8 mouse cellular contexts compared by ENCODE assay signal in the genomic region with DNA sequence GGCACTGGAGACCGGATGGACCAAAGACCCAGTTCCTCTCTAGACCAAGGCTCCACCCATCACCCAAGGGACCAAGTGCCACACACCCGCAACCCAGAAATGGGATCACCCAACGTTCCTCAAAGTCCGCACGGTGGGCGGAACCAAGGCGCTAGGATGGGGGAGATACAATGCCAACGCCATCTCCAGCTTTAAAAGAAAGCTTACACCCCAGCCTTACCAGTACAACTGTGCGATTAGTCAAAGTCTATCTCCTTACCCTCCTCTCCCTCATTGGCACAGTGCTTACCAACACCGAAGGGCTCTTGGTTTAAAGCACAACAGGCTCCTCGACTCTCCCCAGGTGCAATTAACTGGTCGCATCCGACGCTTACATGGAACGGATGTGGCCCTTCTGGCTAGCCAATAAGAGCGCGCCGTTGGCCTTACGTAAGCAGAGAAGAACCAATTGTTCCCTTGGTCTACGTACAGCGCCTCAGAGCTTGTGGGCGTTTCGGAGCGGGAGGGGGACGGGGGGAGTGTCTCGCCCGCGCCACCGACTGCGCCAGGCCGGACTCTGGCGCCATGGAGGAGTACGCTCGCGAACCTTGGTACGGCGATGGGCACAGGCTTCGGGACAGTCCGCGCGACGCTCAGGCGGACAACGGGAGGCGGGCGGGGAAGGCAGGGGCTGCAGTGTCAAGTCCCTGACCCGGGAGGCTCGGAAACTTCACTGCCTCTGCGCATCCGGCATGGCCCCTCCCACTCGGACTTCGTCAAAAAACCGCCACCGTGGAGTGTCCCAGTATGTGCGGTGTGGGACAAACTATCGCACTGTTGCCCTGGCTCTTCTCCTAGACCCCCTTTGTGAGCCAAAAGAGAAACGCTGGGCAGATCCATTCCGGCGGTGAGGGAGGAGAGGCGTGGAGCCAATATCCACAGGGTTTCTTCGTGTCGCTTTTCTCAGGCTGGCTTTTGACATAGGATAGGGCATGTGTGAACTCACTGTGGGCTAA. TPM values are rescaled to one million over a fixed set of nuclear protein-coding genes. Genes with fewer than 3 reads are reported as not detected.
DNase-seq lines count a peak whose midpoint lies in the region; ATAC-seq and TF ChIP-seq lines count a peak whose summit lies in the region.

Pqbp1 (minus strand) TSS at position 390 of the 995 bp plus-strand sequence.
Timm17b (plus strand) TSS at position 478 of the 995 bp plus-strand sequence.

- TF ChIP-seq EP300 in heart, postnatal 0 days (IDR thresholded peaks at IDR 0.05; ENCODE audit: low read depth) = peak; percentile 48; the same call in 1 of the 2 replicates

- H3K4me1 ChIP-seq in E14TG2a.4 (replicated peaks; ENCODE audit: low read depth, low read length) = peaks cover 3% of the 10 kb centered on the region; the same call in 1 of the 2 replicates
- H3K4me1 ChIP-seq in forebrain, embryonic 12.5 days = peaks cover 10% of the 10 kb centered on the region
- H3K4me1 ChIP-seq in heart, postnatal 0 days (ENCODE audit: control insufficient read depth, insufficient read depth) = no peaks in the 10 kb centered on the region
- H3K4me1 ChIP-seq in liver, embryonic 16.5 days (ENCODE audit: control insufficient read depth, low read depth, low read length) = peaks cover 4% of the 10 kb centered on the region
- peaks cover 16% of the 10 kb centered on the region for H3K4me1 ChIP-seq in neural tube, embryonic 13.5 days (replicated peaks)
- H3K4me1 ChIP-seq in testis, adult 2 months (ENCODE audit: control insufficient read depth, insufficient read depth, low read length) = no peaks in the 10 kb centered on the region; the same call in 1 of the 2 replicates

- peak; percentile 87 for DNase-seq in c-Kit-positive CD71-positive TER-119-positive erythroid progenitor cells, embryonic 14.5 days (ENCODE audit: low spot score)
- peak; percentile 89 for DNase-seq in heart, postnatal 0 days (ENCODE audit: low spot score)
- DNase-seq in kidney, postnatal 4 days = peak; percentile 88 to 94

- H3K27ac ChIP-seq in forebrain, embryonic 12.5 days = peak within 1 kb of the TSS; percentile 86
- peak within 1 kb of the TSS; percentile 88 for H3K27ac ChIP-seq in heart, postnatal 0 days (ENCODE audit: low read depth)
- H3K27ac ChIP-seq in liver, embryonic 16.5 days (ENCODE audit: low read length) = peak within 1 kb of the TSS; percentile 87
- peak within 1 kb of the TSS; percentile 89 for H3K27ac ChIP-seq in neural tube, embryonic 13.5 days (replicated peaks)
- H3K27ac ChIP-seq in testis, adult 2 months (ENCODE audit: control insufficient read depth, insufficient read depth, low read depth, low read length) = peak within 1 kb of the TSS; percentile 95

- H3K9me3 ChIP-seq in E14TG2a.4 (ENCODE audit: low read length) = no peaks in the 10 kb centered on the region
- no peaks in the 10 kb centered on the region for H3K9me3 ChIP-seq in forebrain, embryonic 12.5 days
- no peaks in the 10 kb centered on the region for H3K9me3 ChIP-seq in heart, postnatal 0 days (replicated peaks; ENCODE audit: control insufficient read depth, low read length)
- H3K9me3 ChIP-seq in liver, embryonic 16.5 days (replicated peaks; ENCODE audit: control insufficient read depth, low read length) = no peaks in the 10 kb centered on the region
- no peaks in the 10 kb centered on the region for H3K9me3 ChIP-seq in neural tube, embryonic 13.5 days

- H3K4me2 ChIP-seq in forebrain, embryonic 12.5 days = peak within 1 kb of the TSS; percentile 58
- H3K4me2 ChIP-seq in heart, postnatal 0 days (ENCODE audit: low read depth, low read length) = peak within 1 kb of the TSS; percentile 69
- H3K4me2 ChIP-seq in liver, embryonic 16.5 days (ENCODE audit: low read depth, low read length) = peak within 1 kb of the TSS; percentile 84
- H3K4me2 ChIP-seq in neural tube, embryonic 13.5 days = peak within 1 kb of the TSS; percentile 60

- TF ChIP-seq POLR2A in testis, adult 2 months (IDR thresholded peaks at IDR 0.05; ENCODE audit: control insufficient read depth, low read depth, low read length) = peak; percentile 55

- WGBS in forebrain, embryonic 12.5 days = 16% methylated on average over 62 of the region's 62 CpGs
- WGBS in heart, postnatal 0 days = 15% methylated on average over 47 of the region's 62 CpGs
- WGBS in liver, embryonic 16.5 days (ENCODE audit: insufficient replicate concordance) = 12% methylated on average over 58 of the region's 62 CpGs
- 21% methylated on average over 62 of the region's 62 CpGs for WGBS in neural tube, embryonic 13.5 days

- peaks cover 37% of the 10 kb centered on the region for H3K36me3 ChIP-seq in E14TG2a.4 (ENCODE audit: insufficient read depth, low read length)
- H3K36me3 ChIP-seq in forebrain, embryonic 12.5 days (replicated peaks) = peaks cover 21% of the 10 kb centered on the region
- peaks cover 14% of the 10 kb centered on the region; the same call in 1 of the 2 replicates for H3K36me3 ChIP-seq in heart, postnatal 0 days (replicated peaks; ENCODE audit: control insufficient read depth, insufficient read depth, low read length)
- peaks cover 3% of the 10 kb centered on the region for H3K36me3 ChIP-seq in liver, embryonic 16.5 days (ENCODE audit: control insufficient read depth, insufficient read depth)
- H3K36me3 ChIP-seq in neural tube, embryonic 13.5 days = peaks cover 19% of the 10 kb centered on the region
- no peaks in the 10 kb centered on the region for H3K36me3 ChIP-seq in testis, adult 2 months (ENCODE audit: control insufficient read depth, insufficient read depth, low read length)

- H3K9ac ChIP-seq in forebrain, embryonic 12.5 days = peak within 1 kb of the TSS; percentile 56
- H3K9ac ChIP-seq in heart, postnatal 0 days (replicated peaks; ENCODE audit: low read depth, low read length) = peak within 1 kb of the TSS; percentile 55
- peak within 1 kb of the TSS; percentile 74 for H3K9ac ChIP-seq in liver, embryonic 16.5 days (ENCODE audit: low read depth, low read length)
- H3K9ac ChIP-seq in neural tube, embryonic 13.5 days = peak within 1 kb of the TSS; percentile 73

- TF ChIP-seq CTCF in E14TG2a.4 (conservative IDR thresholded peaks at IDR 0.05; ENCODE audit: low read length) = no peak
- no peak for TF ChIP-seq CTCF in heart, postnatal 0 days (IDR thresholded peaks at IDR 0.05; ENCODE audit: low read depth)
- TF ChIP-seq CTCF in testis, adult 2 months (IDR thresholded peaks at IDR 0.05; ENCODE audit: control insufficient read depth, insufficient read depth, insufficient replicate concordance, low read depth, low read length) = no peak

- peak; percentile 99 for ATAC-seq in forebrain, embryonic 12.5 days (ENCODE audit: low FRiP score)
- peak; percentile 98 for ATAC-seq in heart, postnatal 0 days (ENCODE audit: insufficient read depth, low read depth)
- peak; percentile 99 for ATAC-seq in liver, embryonic 16.5 days (ENCODE audit: low read depth)
- peak; percentile 99 for ATAC-seq in neural tube, embryonic 13.5 days (ENCODE audit: low read depth)

- H3K4me3 ChIP-seq in E14TG2a.4 (replicated peaks; ENCODE audit: low read length) = peak within 1 kb of the TSS; percentile 86
- H3K4me3 ChIP-seq in forebrain, embryonic 12.5 days (replicated peaks) = peak within 1 kb of the TSS; percentile 57
- peak within 1 kb of the TSS; percentile 67 for H3K4me3 ChIP-seq in heart, postnatal 0 days (ENCODE audit: low read depth, low read length)
- H3K4me3 ChIP-seq in liver, embryonic 16.5 days (ENCODE audit: low read depth, low read length) = peak within 1 kb of the TSS; percentile 78
- peak within 1 kb of the TSS; percentile 52 for H3K4me3 ChIP-seq in neural tube, embryonic 13.5 days
- peak within 1 kb of the TSS; percentile 91 for H3K4me3 ChIP-seq in testis, adult 2 months (ENCODE audit: control insufficient read depth, low read depth, low read length)

- H3K27me3 ChIP-seq in E14TG2a.4 (ENCODE audit: insufficient read depth, low read length) = no peaks in the 10 kb centered on the region
- H3K27me3 ChIP-seq in forebrain, embryonic 12.5 days = no peaks in the 10 kb centered on the region
- no peaks in the 10 kb centered on the region for H3K27me3 ChIP-seq in heart, postnatal 0 days (ENCODE audit: control insufficient read depth, insufficient read depth, low read length)
- no peaks in the 10 kb centered on the region for H3K27me3 ChIP-seq in liver, embryonic 16.5 days (ENCODE audit: control insufficient read depth, insufficient read depth, low read depth, low read length)
- H3K27me3 ChIP-seq in neural tube, embryonic 13.5 days = no peaks in the 10 kb centered on the region
- no peaks in the 10 kb centered on the region for H3K27me3 ChIP-seq in testis, adult 2 months (ENCODE audit: control insufficient read depth, insufficient read depth, low read length)

RNA-seq across cellular contexts. Expression of gene Pqbp1, which starts in this region (rescaled TPM):
- 169 and 181 TPM in 2 replicates for polyA plus RNA-seq in forebrain, embryonic 12.5 days (2016; fragmentation: Nextera tagmentation; extraction: Ambion mirVana)
- total RNA-seq in heart, postnatal 0 days (2014; rRNA removed; ENCODE audit: low replicate concordance) = 44.5 and 63.0 TPM in 2 replicates
- polyA plus RNA-seq in heart, postnatal 0 days (2015; fragmentation: Nextera tagmentation; extraction: Ambion mirVana) = 55.6 and 57.6 TPM in 2 replicates
- 36.8 and 38.6 TPM in 2 replicates for polyA plus RNA-seq in liver, embryonic 16.5 days (2015; fragmentation: Nextera tagmentation; extraction: Ambion mirVana)
- 210 and 216 TPM in 2 replicates for polyA plus RNA-seq in neural tube, embryonic 13.5 days (2015; fragmentation: Nextera tagmentation; extraction: Ambion mirVana)
- polyA plus RNA-seq in testis, adult 2 months (2012; rRNA removed) = 6.9 and 7.2 TPM in 2 replicates

RNA-seq across cellular contexts. Expression of gene Timm17b, which starts in this region (rescaled TPM):
- polyA plus RNA-seq in forebrain, embryonic 12.5 days (2016; fragmentation: Nextera tagmentation; extraction: Ambion mirVana) = 146 and 158 TPM in 2 replicates
- 37.7 and 46.4 TPM in 2 replicates for total RNA-seq in heart, postnatal 0 days (2014; rRNA removed; ENCODE audit: low replicate concordance)
- 91.3 and 99.7 TPM in 2 replicates for polyA plus RNA-seq in heart, postnatal 0 days (2015; fragmentation: Nextera tagmentation; extraction: Ambion mirVana)
- 90.8 and 94.9 TPM in 2 replicates for polyA plus RNA-seq in liver, embryonic 16.5 days (2015; fragmentation: Nextera tagmentation; extraction: Ambion mirVana)
- 150 and 160 TPM in 2 replicates for polyA plus RNA-seq in neural tube, embryonic 13.5 days (2015; fragmentation: Nextera tagmentation; extraction: Ambion mirVana)
- polyA plus RNA-seq in testis, adult 2 months (2012; rRNA removed) = 19.0 and 21.0 TPM in 2 replicates

Comparison
In these comparisons a context has a peak if more than half of its experiments do, and no peak if none do; other contexts are left out.
1. Peak in every context shown above with its lines: DNase-seq, ATAC-seq, H3K4me3 ChIP-seq and H3K27ac ChIP-seq.